Mouse (Mus musculus): ENCODE measurements at regions not wholly inside any gene's neighbourhood (a gene's known extent, or its start where the extent isn't known, plus 50 kb on each side); places are given as distances from the start of the nearest gene placed in this dataset.

GRCm38 (mm10) chr5:133915734-133916550 is 183.6 kb upstream of the Castor2 start:
- no peak overlapping the region for H3K4me2 ChIP-seq (replicated peaks)
- H3K9ac ChIP-seq: no peak overlapping the region
- H3K36me3 ChIP-seq (replicated peaks; ENCODE audit: control insufficient read depth, insufficient read depth): no peaks in the 10 kb centered on the region
- H3K4me3 ChIP-seq (replicated peaks; ENCODE audit: low read length): no peak overlapping the region
- ATAC-seq (ENCODE audit: low FRiP score) (no peak), DNase-seq (ENCODE audit: low spot score) (no peak)
- H3K9me3 ChIP-seq (ENCODE audit: control insufficient read depth, low read length): no peaks in the 10 kb centered on the region
- peaks cover 6% of the 10 kb centered on the region; the same call in 1 of the 2 replicates for H3K4me1 ChIP-seq (replicated peaks; ENCODE audit: control insufficient read depth, insufficient read depth, low read length)
- no peak overlapping the region for H3K27ac ChIP-seq
- no peaks in the 10 kb centered on the region for H3K27me3 ChIP-seq (ENCODE audit: control insufficient read depth, insufficient read depth, low read length)

DNA sequence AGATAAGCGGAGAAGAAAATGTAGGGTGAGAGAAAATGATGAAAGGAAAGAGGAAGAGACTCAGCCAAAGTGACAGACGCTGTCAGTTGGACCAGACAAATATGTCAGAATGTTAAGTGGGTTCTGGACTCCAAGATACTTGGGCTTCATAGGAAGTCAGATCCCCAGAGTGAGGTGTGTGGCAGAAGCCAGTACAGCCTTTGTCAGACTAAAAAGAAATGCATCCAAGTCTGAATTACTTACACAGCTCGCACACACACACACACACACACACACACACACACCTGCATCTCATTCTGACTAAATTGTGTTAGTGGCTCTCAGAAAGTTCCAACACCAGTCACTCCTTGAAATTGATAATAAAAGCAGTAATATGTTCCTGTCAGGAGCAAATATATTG is 192.1 kb upstream of the Castor2 start:
- H3K4me1 ChIP-seq (replicated peaks; ENCODE audit: control insufficient read depth, insufficient read depth, low read length): no peaks in the 10 kb centered on the region
- peaks cover 12% of the 10 kb centered on the region; the same call in 1 of the 2 replicates for H3K9me3 ChIP-seq (ENCODE audit: control insufficient read depth, low read length)
- H3K9ac ChIP-seq: no peak overlapping the region
- DNase-seq (ENCODE audit: low spot score) (no peak), ATAC-seq (ENCODE audit: low FRiP score) (no peak)
- 85% methylated on average over 3 of the region's 3 CpGs for WGBS
- H3K4me3 ChIP-seq (replicated peaks; ENCODE audit: low read length): no peak overlapping the region
- H3K4me2 ChIP-seq (replicated peaks): no peak overlapping the region
- no peaks in the 10 kb centered on the region for H3K27me3 ChIP-seq (ENCODE audit: control insufficient read depth, insufficient read depth, low read length)
- no peak overlapping the region for H3K27ac ChIP-seq
- H3K36me3 ChIP-seq (replicated peaks; ENCODE audit: control insufficient read depth, insufficient read depth): no peaks in the 10 kb centered on the region

- WGBS: 85% methylated on average over 4 of the region's 4 CpGs
Measured at GRCm38 (mm10) chr5:133898025-133898598, 201.4 kb upstream of the Castor2 start.

GRCm38 (mm10) chr5:133890728-133891127 is 208.8 kb upstream of the Castor2 start:
- Histone ChIP-seq H3K4me3 (replicated peaks; ENCODE audit: low read length) (no peak overlapping the region), H3K9me3 (ENCODE audit: control insufficient read depth, low read length) (no peaks in the 10 kb centered on the region), H3K4me1 (replicated peaks; ENCODE audit: control insufficient read depth, insufficient read depth, low read length) (no peaks in the 10 kb centered on the region; the same call in 1 of the 2 replicates), H3K27ac (no peak overlapping the region), H3K36me3 (replicated peaks; ENCODE audit: control insufficient read depth, insufficient read depth) (no peaks in the 10 kb centered on the region), H3K4me2 (replicated peaks) (no peak overlapping the region), H3K9ac (no peak overlapping the region), H3K27me3 (ENCODE audit: control insufficient read depth, insufficient read depth, low read length) (no peaks in the 10 kb centered on the region)
- DNase-seq (ENCODE audit: low spot score) (no peak), ATAC-seq (ENCODE audit: low FRiP score) (no peak)
- WGBS: 66% methylated on average over 3 of the region's 3 CpGs

More at GRCm38 (mm10) chr5:133898025-133898598, 201.4 kb upstream of the Castor2 start:
- Histone ChIP-seq H3K27me3 (ENCODE audit: control insufficient read depth, insufficient read depth, low read length) (no peaks in the 10 kb centered on the region), H3K4me1 (replicated peaks; ENCODE audit: control insufficient read depth, insufficient read depth, low read length) (no peaks in the 10 kb centered on the region), H3K27ac (no peak overlapping the region), H3K9me3 (ENCODE audit: control insufficient read depth, low read length) (no peaks in the 10 kb centered on the region), H3K4me2 (replicated peaks) (no peak overlapping the region), H3K9ac (no peak overlapping the region), H3K36me3 (replicated peaks; ENCODE audit: control insufficient read depth, insufficient read depth) (no peaks in the 10 kb centered on the region), H3K4me3 (replicated peaks; ENCODE audit: low read length) (no peak overlapping the region)
- ATAC-seq (ENCODE audit: low FRiP score) (no peak), DNase-seq (ENCODE audit: low spot score) (peak; percentile 56)

GRCm38 (mm10) chr5:133889841-133890240 is 209.7 kb upstream of the Castor2 start:
- 47% methylated on average over 8 of the region's 8 CpGs for WGBS
- Histone ChIP-seq H3K27me3 (ENCODE audit: control insufficient read depth, insufficient read depth, low read length) (no peaks in the 10 kb centered on the region), H3K4me1 (replicated peaks; ENCODE audit: control insufficient read depth, insufficient read depth, low read length) (peaks cover 7% of the 10 kb centered on the region; the same call in 1 of the 2 replicates), H3K9me3 (ENCODE audit: control insufficient read depth, low read length) (no peaks in the 10 kb centered on the region), H3K27ac (peak overlapping the region; percentile 23; the same call in 1 of the 2 replicates), H3K4me2 (replicated peaks) (no peak overlapping the region), H3K36me3 (replicated peaks; ENCODE audit: control insufficient read depth, insufficient read depth) (no peaks in the 10 kb centered on the region), H3K4me3 (replicated peaks; ENCODE audit: low read length) (no peak overlapping the region), H3K9ac (no peak overlapping the region)
- peak; percentile 51; the same call in 1 of the 2 replicates for ATAC-seq (ENCODE audit: low FRiP score)
- peak; percentile 71 for DNase-seq (ENCODE audit: low spot score)

DNA sequence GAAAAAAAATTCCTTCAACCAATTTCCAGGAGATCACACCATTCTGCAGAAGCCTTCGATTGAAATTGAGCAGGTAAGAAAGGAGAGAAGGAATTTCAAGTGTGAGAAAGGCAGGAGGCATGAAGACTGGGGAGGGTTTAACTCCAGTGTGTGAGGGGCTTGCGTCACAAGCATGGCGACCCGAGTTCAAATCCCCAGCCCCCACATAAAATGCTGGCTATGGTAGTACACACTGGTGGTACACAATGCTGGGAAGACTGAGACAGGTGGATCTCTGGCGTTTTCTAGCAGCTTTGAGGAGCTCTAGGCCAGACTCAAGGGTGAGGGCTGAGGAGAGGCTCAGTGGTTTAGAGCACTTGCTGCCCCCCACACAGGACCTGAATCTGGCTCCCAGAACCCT is 214.0 kb upstream of the Castor2 start:
- no peak for ATAC-seq (ENCODE audit: low FRiP score)

GRCm38 (mm10) chr5:133885016-133885415 is 214.5 kb upstream of the Castor2 start:
- peaks cover 11% of the 10 kb centered on the region; the same call in 1 of the 2 replicates for H3K4me1 ChIP-seq (replicated peaks; ENCODE audit: control insufficient read depth, insufficient read depth, low read length)
- H3K9ac ChIP-seq: no peak overlapping the region
- H3K27me3 ChIP-seq (ENCODE audit: control insufficient read depth, insufficient read depth, low read length): 0 out of 2 replicates have a peak, but pooled peaks cover 4% of the 10 kb centered on the region
- peak; percentile 88 for ATAC-seq (ENCODE audit: low FRiP score)
- H3K27ac ChIP-seq: peak overlapping the region; percentile 51
- H3K4me3 ChIP-seq (replicated peaks; ENCODE audit: low read length): no peak overlapping the region
- no peaks in the 10 kb centered on the region for H3K9me3 ChIP-seq (ENCODE audit: control insufficient read depth, low read length)
- 13% methylated on average over 6 of the region's 6 CpGs for WGBS
- H3K4me2 ChIP-seq (replicated peaks): no peak overlapping the region
- H3K36me3 ChIP-seq (replicated peaks; ENCODE audit: control insufficient read depth, insufficient read depth): no peaks in the 10 kb centered on the region
- DNase-seq (ENCODE audit: low spot score): peak; percentile 82

More for the DNA sequence above, 214.0 kb upstream of the Castor2 start:
- no peak overlapping the region for H3K27ac ChIP-seq
- peaks cover 11% of the 10 kb centered on the region; the same call in 1 of the 2 replicates for H3K4me1 ChIP-seq (replicated peaks; ENCODE audit: control insufficient read depth, insufficient read depth, low read length)
- DNase-seq (ENCODE audit: low spot score): no peak
- H3K9ac ChIP-seq: no peak overlapping the region
- no peak overlapping the region for H3K4me3 ChIP-seq (replicated peaks; ENCODE audit: low read length)
- H3K4me2 ChIP-seq (replicated peaks): no peak overlapping the region
- WGBS: 86% methylated on average over 5 of the region's 5 CpGs
- H3K9me3 ChIP-seq (ENCODE audit: control insufficient read depth, low read length): no peaks in the 10 kb centered on the region
- 0 out of 2 replicates have a peak, but pooled peaks cover 4% of the 10 kb centered on the region for H3K27me3 ChIP-seq (ENCODE audit: control insufficient read depth, insufficient read depth, low read length)
- H3K36me3 ChIP-seq (replicated peaks; ENCODE audit: control insufficient read depth, insufficient read depth): no peaks in the 10 kb centered on the region

- 16% methylated on average over 2 of the region's 2 CpGs for WGBS
- Histone ChIP-seq H3K4me3 (replicated peaks; ENCODE audit: low read length) (no peak overlapping the region), H3K4me2 (replicated peaks) (no peak overlapping the region), H3K9me3 (ENCODE audit: control insufficient read depth, low read length) (no peaks in the 10 kb centered on the region), H3K27ac (peak overlapping the region; percentile 51), H3K27me3 (ENCODE audit: control insufficient read depth, insufficient read depth, low read length) (0 out of 2 replicates have a peak, but pooled peaks cover 4% of the 10 kb centered on the region), H3K36me3 (replicated peaks; ENCODE audit: control insufficient read depth, insufficient read depth) (no peaks in the 10 kb centered on the region), H3K9ac (no peak overlapping the region), H3K4me1 (replicated peaks; ENCODE audit: control insufficient read depth, insufficient read depth, low read length) (0 out of 2 replicates have a peak, but pooled peaks cover 11% of the 10 kb centered on the region)
- ATAC-seq (ENCODE audit: low FRiP score) (peak; percentile 34; the same call in 1 of the 2 replicates), DNase-seq (ENCODE audit: low spot score) (peak; percentile 41)
Measured at GRCm38 (mm10) chr5:133884593-133884992, 214.9 kb upstream of the Castor2 start.

DNA sequence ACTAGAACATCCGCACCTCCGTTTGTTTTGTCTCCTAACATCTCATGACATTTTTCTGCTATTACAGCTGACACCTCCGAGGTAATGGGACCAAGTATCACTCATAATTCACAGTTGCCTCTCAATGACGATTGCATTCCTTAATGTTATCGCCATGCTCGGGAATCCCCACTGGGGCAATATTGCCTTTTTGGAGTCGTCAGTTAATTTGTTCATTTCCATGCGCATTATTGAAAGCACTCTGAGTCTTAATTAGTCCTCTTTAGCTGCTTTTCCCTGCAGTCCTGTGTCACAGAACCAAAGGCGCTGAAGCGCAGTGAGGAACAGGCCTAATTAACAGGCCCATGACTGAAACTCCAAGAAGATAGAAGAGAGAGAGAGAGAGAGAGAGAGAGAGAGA is 255.0 kb upstream of the Castor2 start:
- Histone ChIP-seq H3K27ac (peak overlapping the region; percentile 58; the same call in 1 of the 2 replicates), H3K9ac (no peak overlapping the region), H3K4me3 (replicated peaks; ENCODE audit: low read length) (no peak overlapping the region), H3K4me2 (replicated peaks) (no peak overlapping the region), H3K27me3 (ENCODE audit: control insufficient read depth, insufficient read depth, low read length) (no peaks in the 10 kb centered on the region), H3K4me1 (replicated peaks; ENCODE audit: control insufficient read depth, insufficient read depth, low read length) (peaks cover 12% of the 10 kb centered on the region; the same call in 1 of the 2 replicates), H3K36me3 (replicated peaks; ENCODE audit: control insufficient read depth, insufficient read depth) (no peaks in the 10 kb centered on the region), H3K9me3 (ENCODE audit: control insufficient read depth, low read length) (0 out of 2 replicates have a peak, but pooled peaks cover 2% of the 10 kb centered on the region)
- ATAC-seq (ENCODE audit: low FRiP score) (peak; percentile 77), DNase-seq (ENCODE audit: low spot score) (peak; percentile 68)
- 28% methylated on average over 10 of the region's 10 CpGs for WGBS

Measured in hindbrain, embryonic 14.5 days (tissue).